Mouse (Mus musculus) cerebellum, adult (tissue): ENCODE data around the gene Kel.

Experiments used
- ATAC-seq: cut with Nextera tagmentation; 2 replicates; pipeline ENCODE4 v1.9.2; 2017; ENCODE audit warnings: mild to moderate bottlenecking, moderate library complexity, mixed read lengths; ENCODE audit not compliant: insufficient number of reproducible peaks, low FRiP score, low TSS enrichment

Gene Kel

GRCm38 (mm10) chr6:41646672-41647071 is 57.5 kb downstream of the Kel start:
- no peak for ATAC-seq

- no peak for ATAC-seq
Measured at GRCm38 (mm10) chr6:41646220-41646619, 57.9 kb downstream of the Kel start.

GRCm38 (mm10) chr6:41643227-41643626 is 60.9 kb downstream of the Kel start:
- no peak for ATAC-seq

- ATAC-seq = no peak
Measured at GRCm38 (mm10) chr6:41642765-41643164, 61.4 kb downstream of the Kel start.

GRCm38 (mm10) chr6:41641173-41641866 is 62.8 kb downstream of the Kel start:
- ATAC-seq = no peak

- no peak for ATAC-seq
Measured at GRCm38 (mm10) chr6:41640449-41640848, 63.7 kb downstream of the Kel start.

- ATAC-seq = no peak
Measured at GRCm38 (mm10) chr6:41637927-41638506, 66.1 kb downstream of the Kel start.

- ATAC-seq = no peak
Measured at GRCm38 (mm10) chr6:41637393-41637792, 66.7 kb downstream of the Kel start.
